Mouse (Mus musculus) spleen, adult 2 months (tissue): ENCODE results near the gene Arfip1.

Experiments
- CTCF ChIP-seq: fragments of 200-500 bp; IDR thresholded peaks from 2 replicates; pipeline ENCODE4 v1.5.1; 2011; ENCODE audit warnings: mild to moderate bottlenecking, inconsistent platforms; ENCODE audit not compliant: insufficient read depth, insufficient read length, insufficient replicate concordance; ENCODE audit errors: extremely low read depth
- POLR2A ChIP-seq: fragments of 200-500 bp; IDR thresholded peaks from 2 replicates; pipeline ENCODE4 v1.6.1; 2011; ENCODE audit warnings: low read depth, low read length, inconsistent platforms

DNA sequence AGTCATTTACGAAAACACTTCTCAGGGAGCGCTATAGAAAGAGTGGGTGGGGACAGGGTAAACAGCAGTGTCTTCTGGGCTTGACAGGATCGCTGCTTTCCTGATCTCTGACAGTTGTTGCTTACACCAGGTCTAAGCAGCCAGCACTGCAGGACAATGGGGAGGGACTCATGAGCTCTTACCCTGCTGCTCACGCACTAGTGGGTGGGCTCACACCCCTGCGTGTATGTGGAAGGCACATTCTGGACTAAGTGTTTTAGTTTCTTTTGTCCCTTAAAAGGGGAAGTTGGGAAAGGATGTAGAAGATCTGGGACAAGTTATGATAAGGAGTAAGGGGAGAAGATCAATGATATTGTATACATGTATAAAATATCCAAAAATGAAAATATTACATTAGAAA lies 49.2 kb downstream of the Arfip1 start:
- no peak for TF ChIP-seq POLR2A
- TF ChIP-seq CTCF: no peak
